Mouse (Mus musculus) megakaryocyte, embryonic 14.5 days (primary cell): ENCODE measurements around the gene Msrb3. TPM values are rescaled to one million over a fixed set of nuclear protein-coding genes. Genes with fewer than 3 reads are reported as not detected.

Source experiments
- H3K27me3 ChIP-seq: replicated peaks from 2 replicates; pipeline ENCODE3; 2012; ENCODE audit warnings: inconsistent platforms
- H3K36me3 ChIP-seq: replicated peaks from 2 replicates; pipeline ENCODE3; 2012; ENCODE audit warnings: low read length, inconsistent platforms, mixed read lengths
- H3K4me1 ChIP-seq: 2 replicates; pipeline ENCODE4 v1.6.1; 2012; ENCODE audit warnings: inconsistent platforms
- H3K4me3 ChIP-seq: replicated peaks from 2 replicates; pipeline ENCODE3; 2012; ENCODE audit warnings: moderate library complexity, mild to moderate bottlenecking, inconsistent platforms
- H3K9me3 ChIP-seq: 2 replicates; pipeline ENCODE4 v1.6.1; 2012; ENCODE audit warnings: inconsistent platforms
- FLI1 ChIP-seq: IDR thresholded peaks from 2 replicates; pipeline ENCODE4 v1.6.1; 2012; ENCODE audit warnings: low read length, inconsistent platforms, mixed read lengths
- GATA1 ChIP-seq: IDR thresholded peaks from 3 replicates; pipeline ENCODE4 v1.6.1; 2012; ENCODE audit warnings: mixed read lengths, low read length, inconsistent platforms, borderline replicate concordance
- polyA plus RNA-seq: library from polyadenylated mRNA; stranded (reverse); fragments of >175 nt; gene quantifications from 2 replicates; pipeline ENCODE4 v1.2.3, GENCODE M21; 2012; ENCODE audit warnings: low replicate concordance; ENCODE audit not compliant: insufficient read depth

Gene Msrb3
- polyA plus RNA-seq, 1 experiment, result 0.03 TPM

DNA sequence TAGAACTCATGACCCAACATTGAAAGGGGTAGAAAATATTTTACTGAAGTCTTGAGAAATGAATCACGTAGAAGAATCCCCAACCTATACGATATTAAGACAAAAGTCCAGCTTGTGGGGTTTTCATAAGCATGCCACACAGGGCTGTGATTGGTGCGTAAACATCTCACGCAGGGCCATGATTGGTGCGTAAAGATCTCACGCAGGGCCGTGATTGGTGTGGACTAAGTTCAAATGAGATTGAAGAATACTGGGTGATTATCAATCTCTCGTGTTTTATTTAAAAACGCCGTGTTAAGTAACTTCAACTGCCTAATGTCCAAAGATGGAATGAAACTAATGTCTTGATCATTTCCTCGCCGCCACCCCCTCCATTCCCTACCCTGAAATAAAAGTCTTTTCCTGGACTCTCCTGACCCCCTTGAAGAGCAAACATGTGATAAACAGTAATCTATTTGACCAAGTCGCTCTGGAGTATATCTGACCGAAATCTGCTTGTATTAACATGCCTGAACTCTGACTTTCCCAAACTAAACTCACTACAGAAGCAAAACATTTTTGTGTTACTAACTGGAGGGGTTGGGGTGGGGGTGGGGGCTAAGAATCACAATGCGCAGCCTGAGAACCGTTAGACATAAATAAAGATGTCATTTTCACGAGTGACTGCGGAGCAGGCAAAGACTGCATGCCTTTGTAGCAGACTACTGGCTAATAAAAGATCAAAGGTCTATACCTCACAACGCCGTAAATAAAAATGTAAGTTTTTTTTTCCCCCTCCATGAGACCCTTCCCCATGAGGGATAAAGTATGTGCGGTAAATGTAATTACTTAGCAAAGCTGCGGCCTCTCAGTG, 27.0 kb downstream of the Msrb3 start:
- H3K4me1 ChIP-seq, result peaks cover 26% of the 10 kb centered on the region
- H3K27me3 ChIP-seq, result peaks cover 11% of the 10 kb centered on the region
- TF ChIP-seq GATA1, result no peak
- no peaks in the 10 kb centered on the region for H3K9me3 ChIP-seq
- H3K4me3 ChIP-seq, result peak overlapping the region; percentile 81
- H3K36me3 ChIP-seq, result no peaks in the 10 kb centered on the region

GRCm38 (mm10) chr10:120871096-120871495, 27.8 kb downstream of the Msrb3 start:
- Histone ChIP-seq H3K36me3 (no peaks in the 10 kb centered on the region), H3K27me3 (peaks cover 11% of the 10 kb centered on the region), H3K4me1 (peaks cover 21% of the 10 kb centered on the region), H3K4me3 (no peak overlapping the region), H3K9me3 (no peaks in the 10 kb centered on the region)
- TF ChIP-seq FLI1 (no peak), GATA1 (no peak)

GRCm38 (mm10) chr10:120869241-120869775, 29.6 kb downstream of the Msrb3 start:
- Histone ChIP-seq H3K36me3 (no peaks in the 10 kb centered on the region), H3K4me1 (peaks cover 19% of the 10 kb centered on the region), H3K9me3 (no peaks in the 10 kb centered on the region), H3K4me3 (no peak overlapping the region), H3K27me3 (peaks cover 11% of the 10 kb centered on the region)
- no peak for TF ChIP-seq FLI1
- no peak for TF ChIP-seq GATA1

GRCm38 (mm10) chr10:120864446-120864845, 34.5 kb downstream of the Msrb3 start:
- no peaks in the 10 kb centered on the region for H3K27me3 ChIP-seq
- no peak overlapping the region for H3K4me3 ChIP-seq
- H3K4me1 ChIP-seq, result peaks cover 5% of the 10 kb centered on the region; the same call in 1 of the 2 replicates
- H3K36me3 ChIP-seq, result no peaks in the 10 kb centered on the region
- TF ChIP-seq FLI1 (no peak), GATA1 (no peak)
- no peaks in the 10 kb centered on the region for H3K9me3 ChIP-seq

GRCm38 (mm10) chr10:120861674-120862073, 37.2 kb downstream of the Msrb3 start:
- Histone ChIP-seq H3K36me3 (no peaks in the 10 kb centered on the region), H3K27me3 (no peaks in the 10 kb centered on the region), H3K9me3 (no peaks in the 10 kb centered on the region), H3K4me3 (peak overlapping the region; percentile 14), H3K4me1 (peaks cover 5% of the 10 kb centered on the region; the same call in 1 of the 2 replicates)
- TF ChIP-seq GATA1 (no peak), FLI1 (no peak)

GRCm38 (mm10) chr10:120861194-120861593, 37.7 kb downstream of the Msrb3 start:
- peaks cover 5% of the 10 kb centered on the region; the same call in 1 of the 2 replicates for H3K4me1 ChIP-seq
- H3K9me3 ChIP-seq, result no peaks in the 10 kb centered on the region
- TF ChIP-seq FLI1 (no peak), GATA1 (no peak)
- no peaks in the 10 kb centered on the region for H3K36me3 ChIP-seq
- H3K27me3 ChIP-seq, result no peaks in the 10 kb centered on the region
- H3K4me3 ChIP-seq, result no peak overlapping the region

- TF ChIP-seq FLI1 (no peak), GATA1 (no peak)
- no peak overlapping the region for H3K4me3 ChIP-seq
These were observed 41.3 kb downstream of the Msrb3 start for GRCm38 (mm10) chr10:120857531-120858001.

GRCm38 (mm10) chr10:120854329-120854728, 44.6 kb downstream of the Msrb3 start:
- H3K36me3 ChIP-seq, result no peaks in the 10 kb centered on the region
- no peaks in the 10 kb centered on the region for H3K9me3 ChIP-seq
- H3K4me3 ChIP-seq, result no peak overlapping the region
- TF ChIP-seq FLI1, result no peak
- TF ChIP-seq GATA1, result no peak
- no peaks in the 10 kb centered on the region for H3K4me1 ChIP-seq
- H3K27me3 ChIP-seq, result peaks cover 9% of the 10 kb centered on the region

More at GRCm38 (mm10) chr10:120857531-120858001, 41.3 kb downstream of the Msrb3 start:
- no peaks in the 10 kb centered on the region for H3K36me3 ChIP-seq
- H3K9me3 ChIP-seq, result no peaks in the 10 kb centered on the region
- no peaks in the 10 kb centered on the region for H3K4me1 ChIP-seq
- peaks cover 7% of the 10 kb centered on the region for H3K27me3 ChIP-seq

GRCm38 (mm10) chr10:120853816-120854215, 45.1 kb downstream of the Msrb3 start:
- H3K27me3 ChIP-seq, result peaks cover 9% of the 10 kb centered on the region
- no peaks in the 10 kb centered on the region for H3K36me3 ChIP-seq
- TF ChIP-seq FLI1, result no peak
- TF ChIP-seq GATA1, result no peak
- H3K4me1 ChIP-seq, result no peaks in the 10 kb centered on the region
- no peak overlapping the region for H3K4me3 ChIP-seq
- H3K9me3 ChIP-seq, result no peaks in the 10 kb centered on the region
